Mouse (Mus musculus) heart, embryonic 14.5 days (tissue): ENCODE data around the gene Pdxk. TPM values are rescaled to one million over a fixed set of nuclear protein-coding genes. Genes with fewer than 3 reads are reported as not detected.
A peak's percentile ranks its signal among the peaks of the same experiment; 100 is the strongest.

Source experiments
- ATAC-seq: fragments of 200-750 bp; cut with Nextera tagmentation; 2 replicates; pipeline ENCODE4 v1.8.0; 2017; ENCODE audit warnings: low read depth, moderate TSS enrichment; ENCODE audit not compliant: insufficient number of reproducible peaks, insufficient read depth, low FRiP score
- H3K27ac ChIP-seq, 2 experiments: fragments of 200-500 bp in 1 of 2; fragments of 300-500 bp in 1 of 2; sonication (generic) in 1 of 2; replicated peaks in 1 of 2; 2 replicates each; pipeline ENCODE4 v1.5.1; 2012 to 2014; ENCODE audit warnings: low read depth in 2 of 2, low read length in 2 of 2, control low read depth in 1 of 2, mild to moderate bottlenecking in 1 of 2, mixed read lengths in 1 of 2; ENCODE audit not compliant: control insufficient read depth in 1 of 2, insufficient read depth in 1 of 2
- H3K27me3 ChIP-seq: fragments of 300-500 bp; sonication (generic); 2 replicates; pipeline ENCODE4 v1.6.1; 2014; ENCODE audit warnings: mild to moderate bottlenecking, low read length, control low read depth; ENCODE audit not compliant: control insufficient read depth, insufficient read depth
- H3K36me3 ChIP-seq: fragments of 300-500 bp; sonication (generic); 2 replicates; pipeline ENCODE4 v1.6.1; 2014; ENCODE audit warnings: mild to moderate bottlenecking, control low read depth, low read length, mixed read lengths; ENCODE audit not compliant: control insufficient read depth, insufficient read depth
- H3K4me1 ChIP-seq, 2 experiments: fragments of 200-500 bp in 1 of 2; fragments of 300-500 bp in 1 of 2; sonication (generic) in 1 of 2; 2 replicates each; pipeline ENCODE4 v1.6.1; 2012 to 2014; ENCODE audit warnings: low read length in 2 of 2, control low read depth in 1 of 2, mixed read lengths in 1 of 2; ENCODE audit not compliant: control insufficient read depth in 2 of 2, insufficient read depth in 2 of 2
- H3K4me2 ChIP-seq: fragments of 300-500 bp; sonication (generic); 2 replicates; pipeline ENCODE4 v1.6.1; 2014; ENCODE audit warnings: mild to moderate bottlenecking, low read length
- H3K4me3 ChIP-seq, 2 experiments: fragments of 200-500 bp in 1 of 2; fragments of 300-500 bp in 1 of 2; sonication (generic) in 1 of 2; 2 replicates each; pipeline ENCODE4 v1.5.1; 2012 to 2014; ENCODE audit warnings: low read length in 2 of 2, mild to moderate bottlenecking in 2 of 2, control low read depth in 1 of 2, low read depth in 1 of 2, moderate library complexity in 1 of 2; ENCODE audit not compliant: control insufficient read depth in 1 of 2, insufficient read depth in 1 of 2
- H3K9ac ChIP-seq: fragments of 300-500 bp; sonication (generic); 2 replicates; pipeline ENCODE4 v1.6.1; 2014; ENCODE audit warnings: mild to moderate bottlenecking, low read length
- H3K9me3 ChIP-seq: fragments of 300-500 bp; sonication (generic); 2 replicates; pipeline ENCODE4 v1.6.1; 2016; ENCODE audit warnings: low read length, control low read depth; ENCODE audit not compliant: control insufficient read depth
- WGBS: fragments of 180-500 bp; shearing (Covaris S2); extraction: QIAGEN DNeasy Blood & Tissue Kit; methylation state at CpG from one replicate; pipeline ENCODE4 v1.1.7; 2014; 5-methylcytosine and 5-hydroxymethylcytosine counted together
- polyA plus RNA-seq: library from polyadenylated mRNA; unstranded; fragments of >200 nt; fragmentation: Nextera tagmentation; extraction: Ambion mirVana; gene quantifications from 2 replicates; pipeline ENCODE4 v1.2.1, GENCODE M21; 2014

The Pdxk gene
- polyA plus RNA-seq, 1 experiment from 2014 or later, result 4.5 TPM

- Histone ChIP-seq H3K9me3 (no peaks in the 10 kb centered on the region), H3K4me3 (no peak overlapping the region), H3K36me3 (peaks cover 99% of the 10 kb centered on the region), H3K4me2 (no peak overlapping the region), H3K4me1 (peaks cover 0 to under 1% of the 10 kb centered on the region in 2 experiments; a peak in 1 of 4 replicates), H3K27me3 (no peaks in the 10 kb centered on the region), H3K27ac (no peak overlapping the region), H3K9ac (no peak overlapping the region)
- 90% methylated on average over 6 of the region's 6 CpGs for WGBS
- ATAC-seq, result no peak
These were observed 58.6 kb downstream of the Pdxk start for GRCm38 (mm10) chr10:78406152-78406551.

- 88% methylated on average over 14 of the region's 14 CpGs for WGBS
These were observed 62.4 kb downstream of the Pdxk start for GRCm38 (mm10) chr10:78402301-78402922.

DNA sequence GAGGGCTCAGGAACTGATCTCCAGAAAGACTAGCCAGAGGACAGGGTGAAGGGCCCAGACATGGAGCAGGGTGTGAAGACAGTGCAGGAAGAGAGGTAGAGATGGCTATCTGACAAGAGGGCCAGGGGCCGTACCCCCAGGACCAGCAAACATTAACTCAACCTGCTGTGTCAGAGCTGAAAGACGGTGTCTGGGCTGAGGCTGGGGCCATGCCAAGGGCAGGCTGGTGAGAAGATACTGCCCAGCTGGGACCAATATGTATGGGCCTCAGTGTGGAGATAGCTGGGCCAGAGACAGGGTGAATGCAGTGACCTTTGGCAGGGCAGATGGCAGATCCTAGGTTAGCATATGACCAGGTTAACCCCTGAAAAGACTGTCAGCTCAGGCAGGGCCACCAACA, 63.6 kb downstream of the Pdxk start:
- Histone ChIP-seq H3K9ac (no peak overlapping the region), H3K9me3 (no peaks in the 10 kb centered on the region), H3K4me1 (peaks cover 15 to 22% of the 10 kb centered on the region in 2 experiments), H3K27me3 (no peaks in the 10 kb centered on the region), H3K36me3 (peaks cover 62% of the 10 kb centered on the region), H3K27ac (no peak overlapping the region), H3K4me3 (no peak overlapping the region), H3K4me2 (no peak overlapping the region)
- no peak for ATAC-seq
- 79% methylated on average over 2 of the region's 2 CpGs for WGBS

More at GRCm38 (mm10) chr10:78402301-78402922, 62.4 kb downstream of the Pdxk start:
- peaks cover 15 to 19% of the 10 kb centered on the region in 2 experiments for H3K4me1 ChIP-seq
- no peak overlapping the region for H3K27ac ChIP-seq
- no peak overlapping the region for H3K4me3 ChIP-seq
- peaks cover 75% of the 10 kb centered on the region for H3K36me3 ChIP-seq
- no peak overlapping the region for H3K9ac ChIP-seq
- no peaks in the 10 kb centered on the region for H3K9me3 ChIP-seq
- no peaks in the 10 kb centered on the region for H3K27me3 ChIP-seq
- no peak for ATAC-seq
- H3K4me2 ChIP-seq, result no peak overlapping the region

- 31% methylated on average over 17 of the region's 17 CpGs for WGBS
- peak; percentile 36 for ATAC-seq
- peaks cover 43% of the 10 kb centered on the region for H3K36me3 ChIP-seq
- H3K9ac ChIP-seq, result no peak overlapping the region
- H3K4me1 ChIP-seq, result peaks cover 15 to 22% of the 10 kb centered on the region in 2 experiments
- peak overlapping the region; percentile 39 for H3K4me2 ChIP-seq
- H3K27ac ChIP-seq, result peak overlapping the region; percentile 67 to 77
- no peaks in the 10 kb centered on the region for H3K9me3 ChIP-seq
- no peaks in the 10 kb centered on the region for H3K27me3 ChIP-seq
- no peak overlapping the region for H3K4me3 ChIP-seq
These were observed 65.6 kb downstream of the Pdxk start for GRCm38 (mm10) chr10:78399090-78399657.

- no peak for ATAC-seq
- 61% methylated on average over 4 of the region's 4 CpGs for whole genome bisulfite sequencing
- Histone ChIP-seq H3K9ac (no peak overlapping the region), H3K27ac (no peak overlapping the region), H3K4me1 (peaks cover 15 to 22% of the 10 kb centered on the region in 2 experiments), H3K36me3 (peaks cover 17% of the 10 kb centered on the region), H3K4me2 (no peak overlapping the region), H3K9me3 (no peaks in the 10 kb centered on the region), H3K4me3 (no peak overlapping the region), H3K27me3 (peaks cover 9% of the 10 kb centered on the region)
These were observed 68.2 kb downstream of the Pdxk start for GRCm38 (mm10) chr10:78396625-78396885.

GRCm38 (mm10) chr10:78395819-78396624, 68.8 kb downstream of the Pdxk start:
- WGBS, result 14% methylated on average over 17 of the region's 17 CpGs
- ATAC-seq, result no peak
- H3K36me3 ChIP-seq, result peaks cover 11% of the 10 kb centered on the region
- no peak overlapping the region for H3K4me3 ChIP-seq
- H3K9ac ChIP-seq, result no peak overlapping the region
- peaks cover 15 to 22% of the 10 kb centered on the region in 2 experiments for H3K4me1 ChIP-seq
- no peaks in the 10 kb centered on the region for H3K9me3 ChIP-seq
- H3K4me2 ChIP-seq, result no peak overlapping the region
- H3K27me3 ChIP-seq, result peaks cover 14% of the 10 kb centered on the region
- no peak overlapping the region for H3K27ac ChIP-seq

- ATAC-seq, result no peak
- Histone ChIP-seq H3K4me3 (no peak overlapping the region), H3K9me3 (no peaks in the 10 kb centered on the region), H3K27me3 (peaks cover 21% of the 10 kb centered on the region), H3K36me3 (peaks cover 5% of the 10 kb centered on the region), H3K4me2 (no peak overlapping the region), H3K4me1 (peaks cover 15 to 21% of the 10 kb centered on the region in 2 experiments), H3K27ac (no peak overlapping the region), H3K9ac (no peak overlapping the region)
- 71% methylated on average over 3 of the region's 3 CpGs for WGBS
These were observed 69.4 kb downstream of the Pdxk start for GRCm38 (mm10) chr10:78395377-78395776.
